Mouse (Mus musculus) thymus, adult 2 months (tissue): ENCODE data around the gene Tm9sf2.
A peak's percentile ranks its signal among the peaks of the same experiment; 100 is the strongest.

Source experiments
- CTCF ChIP-seq: fragments of 200-500 bp; IDR thresholded peaks from 2 replicates; pipeline ENCODE4 v1.5.1; 2012; ENCODE audit warnings: mild to moderate bottlenecking, control low read depth, low read length, moderate library complexity, borderline replicate concordance; ENCODE audit not compliant: control insufficient read depth, poor library complexity, insufficient read depth; ENCODE audit errors: extremely low read depth
- POLR2A ChIP-seq: fragments of 200-500 bp; IDR thresholded peaks from 2 replicates; pipeline ENCODE4 v1.6.1; 2012; ENCODE audit warnings: mild to moderate bottlenecking, low read length, control low read depth, moderate library complexity; ENCODE audit not compliant: control insufficient read depth, poor library complexity, insufficient read depth; ENCODE audit errors: extremely low read depth

DNA sequence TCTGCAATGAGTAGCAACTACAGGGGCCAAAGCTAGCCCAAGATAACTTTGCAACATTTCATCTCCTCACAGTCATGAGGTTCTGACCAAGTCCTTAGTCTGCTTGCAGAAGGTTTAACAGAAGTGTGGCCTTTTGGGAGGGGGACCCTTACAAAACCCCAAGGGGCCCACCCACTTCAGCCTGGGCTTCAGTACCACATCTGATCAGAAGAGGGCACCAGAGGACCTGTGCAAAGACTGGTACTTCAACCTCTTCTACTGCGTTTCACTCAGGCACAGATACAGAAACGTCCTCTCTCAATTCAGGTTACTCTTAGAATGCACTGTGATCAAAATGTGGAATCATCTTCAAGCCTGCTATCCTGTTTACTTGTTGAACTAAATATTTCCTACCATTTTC is 42.3 kb upstream of the Tm9sf2 start:
- TF ChIP-seq CTCF (peak; percentile 72; the same call in 1 of the 2 replicates), POLR2A (no peak)
